Mouse (Mus musculus) thymus, postnatal 10 days (tissue): ENCODE data around the gene Spata17.
"Not testable (repeated sequence)": the region's sequence is repeated elsewhere in the genome, so short reads cannot be mapped to it uniquely, and the experiment has no call there.

ENCODE experiments used
- DNase-seq, 2 experiments: peaks; one replicate each; pipeline ENCODE4 v3.0.0; 2021; ENCODE audit warnings: low spot score in 2 of 2

Gene Spata17

DNA sequence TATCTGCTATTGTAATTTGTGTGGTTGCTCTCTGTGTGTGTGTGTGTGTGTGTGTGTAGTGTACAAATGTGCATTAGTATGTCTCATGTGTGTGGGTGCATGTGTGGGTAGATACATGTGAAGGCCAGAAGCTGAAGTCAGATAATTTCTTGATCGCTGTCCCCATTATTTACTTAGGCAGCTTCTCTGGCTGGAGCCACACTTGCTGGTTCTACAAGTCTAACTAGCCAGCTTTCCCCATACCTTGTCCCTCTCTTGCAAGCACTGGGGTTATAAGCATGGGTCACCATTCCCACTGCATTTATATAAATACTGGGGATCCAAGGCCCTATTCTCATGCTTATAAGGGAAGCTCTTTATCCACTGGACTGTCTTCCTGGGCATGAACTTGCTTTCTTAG is 39.3 kb downstream of the Spata17 start:
- no peak for DNase-seq

DNA sequence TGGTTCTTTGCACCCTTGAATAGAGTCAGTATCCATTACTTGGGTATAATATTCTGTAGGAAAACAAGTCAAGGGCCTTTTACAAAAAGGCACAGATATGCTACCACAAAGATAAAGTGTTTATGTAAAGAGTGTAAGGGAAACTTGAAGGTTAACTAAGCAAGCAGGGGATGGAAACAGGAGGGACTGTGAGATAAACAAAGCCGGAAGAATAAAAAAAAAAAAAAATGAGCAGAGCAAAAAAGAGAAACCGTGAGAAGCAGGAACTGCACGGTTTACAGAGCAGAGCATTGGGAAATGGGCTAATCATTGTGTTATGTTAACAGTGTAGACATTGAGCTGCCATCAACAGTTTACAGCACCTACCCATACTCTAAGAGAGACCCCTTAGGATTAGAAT is 44.9 kb downstream of the Spata17 start:
- DNase-seq, result no peak

DNA sequence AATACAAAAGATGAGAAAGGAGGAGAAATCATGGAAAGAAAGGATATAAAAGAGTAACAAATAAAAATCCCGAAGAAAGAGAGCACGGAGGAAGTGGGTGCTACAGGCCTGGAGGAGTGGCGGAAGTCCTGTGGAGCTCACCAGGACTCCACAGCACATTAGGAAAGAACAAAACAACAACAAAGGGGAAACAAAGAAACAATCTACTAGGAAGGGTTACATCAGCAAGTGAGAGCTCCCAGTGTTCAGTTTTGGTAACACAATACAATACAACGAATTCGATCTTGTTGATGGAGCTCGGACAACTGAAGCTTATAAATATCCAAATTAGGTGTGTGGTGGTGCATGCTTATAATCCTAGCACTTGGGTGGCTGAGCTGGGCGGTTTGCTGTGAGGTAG is 45.6 kb downstream of the Spata17 start:
- DNase-seq, result no peak

DNA sequence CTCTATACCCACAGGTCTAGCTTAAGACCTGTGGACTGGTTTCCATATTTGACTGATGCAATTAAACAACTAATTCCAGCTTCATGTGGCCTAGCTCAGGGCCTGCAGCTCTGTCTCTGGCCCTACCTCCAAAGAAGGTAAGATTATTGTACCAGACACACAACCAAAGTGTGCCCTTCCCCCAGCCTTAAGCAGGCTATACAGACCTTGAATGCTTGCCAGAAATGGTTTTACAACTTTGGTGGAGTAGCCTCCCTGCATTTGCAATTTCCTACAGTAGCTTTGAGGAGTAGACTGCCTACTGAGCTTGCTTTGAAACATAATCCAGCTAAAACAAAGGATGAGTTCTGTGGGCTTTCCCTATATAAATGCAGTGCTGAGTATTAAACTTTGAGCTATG is 51.7 kb downstream of the Spata17 start:
- no peak for DNase-seq

DNA sequence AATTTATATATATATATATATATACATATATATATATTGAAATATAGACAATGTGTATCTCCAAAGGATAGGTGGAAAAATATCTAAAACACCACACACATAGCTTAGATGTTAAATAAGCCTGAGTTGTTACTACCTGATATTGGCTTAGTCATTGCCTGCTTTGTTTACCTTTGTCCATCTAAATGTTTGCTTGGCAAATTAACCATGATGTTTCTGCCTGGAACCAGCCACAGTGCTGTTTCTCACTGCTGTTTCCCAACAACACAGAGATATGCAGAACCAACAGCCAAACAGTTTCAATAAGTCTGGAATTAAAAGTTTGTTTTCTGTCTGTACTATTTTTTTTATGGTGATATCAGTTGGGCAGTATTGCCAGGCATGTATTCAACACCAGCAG is 59.6 kb downstream of the Spata17 start:
- no peak for DNase-seq

DNA sequence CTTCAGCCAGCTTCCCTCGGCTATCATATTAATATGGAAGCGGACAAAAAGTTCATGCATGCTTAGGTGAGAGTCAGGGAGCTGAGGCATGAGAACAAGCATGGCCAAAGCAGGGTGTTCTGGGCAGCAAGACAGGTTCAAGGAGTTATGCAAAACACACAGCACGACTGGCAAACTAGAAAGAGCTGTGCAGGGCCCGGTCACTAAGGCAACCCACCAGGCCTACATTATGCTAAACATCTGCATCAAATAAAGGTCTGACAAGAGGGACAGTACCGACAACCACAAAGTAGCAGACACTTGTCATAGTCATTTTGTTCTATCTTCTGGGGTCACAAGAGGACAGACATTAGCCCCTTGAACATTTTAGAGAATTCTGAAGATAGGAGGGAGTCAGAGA is 61.6 kb downstream of the Spata17 start:
- DNase-seq, result no peak

DNA sequence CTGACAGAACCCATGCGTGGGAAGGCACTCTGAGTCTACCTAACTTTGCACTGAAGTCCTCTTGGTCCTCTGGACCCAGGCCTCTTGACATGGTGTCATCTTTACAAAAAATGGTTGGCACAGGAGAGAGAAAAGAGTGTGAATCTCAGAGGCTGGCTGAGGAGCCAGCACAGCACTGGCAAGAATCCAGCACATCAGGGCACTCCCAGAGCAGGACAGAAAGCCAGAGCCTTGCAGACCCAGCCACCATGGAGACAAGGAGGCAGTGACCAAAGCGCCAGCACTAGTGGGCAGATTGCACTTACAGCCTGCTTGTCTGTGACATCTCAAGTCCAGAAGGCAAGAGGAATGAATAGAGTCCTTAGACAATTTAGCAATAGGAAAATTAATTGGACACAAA is 62.7 kb downstream of the Spata17 start:
- no peak for DNase-seq

DNA sequence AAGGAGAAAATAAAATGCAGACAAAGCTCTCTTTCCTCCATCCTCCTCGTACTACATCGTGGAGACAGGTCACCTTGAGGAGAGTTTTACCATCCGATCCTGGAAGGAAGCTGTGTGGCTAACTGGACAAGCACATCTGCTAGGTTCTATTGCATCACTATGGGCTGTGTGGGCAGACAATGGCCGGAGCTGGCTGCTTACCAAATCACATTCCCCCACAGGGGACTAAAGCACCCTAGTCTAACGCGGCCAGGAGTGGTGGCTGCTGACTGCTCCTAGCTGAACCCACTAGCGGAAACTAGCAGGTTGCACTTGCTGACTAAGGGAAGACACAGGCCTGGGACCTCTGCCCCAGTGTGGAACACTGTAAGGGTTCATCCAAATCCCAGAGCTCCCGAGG is 72.3 kb downstream of the Spata17 start:
- DNase-seq, result no peak

DNA sequence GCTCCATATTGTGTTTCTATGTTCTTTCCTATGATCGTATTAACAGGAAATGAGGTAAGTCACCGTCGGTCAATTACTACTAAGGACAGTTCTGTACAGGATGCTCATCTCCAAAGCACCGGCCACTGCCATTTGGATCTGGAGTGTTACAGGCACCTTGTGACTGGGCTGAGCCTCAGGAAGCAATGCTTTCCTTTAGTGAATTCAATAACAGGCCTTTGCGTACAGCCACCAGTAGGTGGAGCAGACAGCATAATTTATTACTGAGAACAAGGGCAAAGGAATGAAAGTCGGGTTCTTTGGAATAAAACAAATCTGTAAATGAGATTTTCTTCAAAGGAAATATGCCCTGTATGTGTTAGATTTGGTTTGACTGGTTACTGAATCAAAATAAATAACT is 77.8 kb downstream of the Spata17 start:
- DNase-seq, result peak in 1 of 2 experiments; percentile 9

DNA sequence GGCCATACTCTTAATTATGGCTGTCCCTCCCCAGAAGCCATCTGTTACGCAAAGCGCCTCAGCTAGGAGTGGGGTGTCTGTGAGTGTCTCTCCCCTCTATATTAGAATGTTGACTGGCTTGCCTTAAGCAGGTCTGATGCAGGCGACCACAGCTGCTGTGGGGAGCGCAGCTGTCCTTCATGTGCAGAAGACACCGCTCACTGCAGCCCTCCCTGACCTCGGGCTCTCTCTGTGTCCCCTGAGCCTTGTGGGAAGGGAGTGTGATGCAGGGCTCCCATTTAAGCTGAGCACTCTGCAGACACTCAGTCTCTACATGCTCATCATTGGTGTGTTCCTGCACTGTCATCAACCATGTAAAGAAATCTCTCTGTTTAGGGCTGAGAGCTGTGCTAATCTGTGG is 79.4 kb downstream of the Spata17 start:
- DNase-seq, result no peak

DNA sequence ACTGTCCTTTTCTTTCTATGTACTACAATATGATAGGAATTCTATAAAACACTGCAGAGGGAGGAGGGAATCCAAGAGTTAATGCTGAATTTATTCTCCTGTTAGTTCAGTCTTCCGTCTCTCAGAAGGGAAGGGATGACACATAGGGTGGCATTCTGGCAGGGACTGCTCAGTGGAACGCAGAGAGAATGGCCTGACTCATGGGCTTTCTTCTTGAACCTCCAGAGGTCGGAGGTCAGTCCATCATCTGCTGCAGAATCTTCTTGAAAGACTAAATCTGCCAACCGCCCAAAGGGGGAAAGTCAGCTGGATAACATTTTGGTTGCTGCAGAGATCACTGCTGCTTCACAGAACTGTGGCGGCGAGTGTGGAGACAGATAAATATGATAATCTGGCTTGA is 81.4 kb downstream of the Spata17 start:
- DNase-seq, result no peak

DNA sequence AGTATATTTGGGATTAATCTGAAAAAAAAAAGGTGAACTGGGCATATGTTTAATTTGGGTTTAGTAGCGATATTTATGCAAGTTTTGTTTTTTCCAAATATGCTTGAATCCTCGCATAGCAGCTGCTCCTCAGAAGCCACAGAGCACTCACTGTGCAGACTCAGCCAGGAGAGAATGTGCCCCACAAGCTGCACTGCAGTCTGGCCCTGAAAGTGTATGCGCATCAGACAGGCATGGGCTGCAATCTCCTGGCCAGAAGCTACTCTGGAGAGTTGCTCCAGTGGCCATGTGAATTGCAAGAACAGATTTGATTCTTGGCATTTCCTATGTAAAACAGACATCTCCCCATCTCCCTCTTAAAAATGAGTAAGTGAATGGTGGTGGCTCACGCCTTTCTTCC is 82.9 kb downstream of the Spata17 start:
- DNase-seq, result no peak

DNA sequence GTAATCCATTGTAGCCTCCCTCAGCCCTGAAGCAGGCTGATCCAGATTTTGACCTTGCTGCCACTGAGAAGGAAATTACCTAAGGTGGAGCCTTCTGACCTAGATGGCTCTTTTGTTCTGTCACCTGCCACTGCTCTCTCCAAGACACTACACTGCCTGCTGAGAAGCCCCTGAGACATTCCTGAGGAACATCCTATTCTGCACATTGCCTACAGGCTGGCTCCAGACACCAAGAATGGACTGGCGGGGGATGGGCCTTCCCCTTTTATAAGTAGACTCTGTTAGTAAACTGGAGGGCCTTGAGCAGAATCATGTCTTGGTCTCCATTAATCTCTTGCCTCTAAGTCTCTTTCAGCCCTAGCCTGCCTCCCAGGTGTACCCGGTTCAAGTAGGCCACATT is 87.7 kb downstream of the Spata17 start:
- not testable (repeated sequence) for DNase-seq

DNA sequence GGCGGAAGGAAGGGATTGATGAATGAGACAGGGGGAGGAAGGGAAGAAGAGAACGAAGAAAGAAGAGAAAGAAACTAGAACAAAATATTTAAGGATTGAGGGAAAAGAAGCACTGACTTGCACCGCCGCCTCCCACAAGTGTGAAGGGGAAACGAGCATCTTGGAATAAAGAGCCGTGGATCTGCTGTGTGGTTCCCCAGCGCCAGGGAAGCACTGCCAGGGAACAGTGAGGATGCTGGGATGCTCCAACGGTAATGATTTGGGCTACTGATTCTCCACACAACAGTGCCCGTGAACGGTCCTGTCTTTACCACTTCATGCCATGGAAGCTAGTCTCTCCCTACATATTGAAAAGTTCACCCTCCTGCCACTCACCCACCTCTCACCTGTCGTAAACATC is 89.5 kb downstream of the Spata17 start:
- no peak for DNase-seq

DNA sequence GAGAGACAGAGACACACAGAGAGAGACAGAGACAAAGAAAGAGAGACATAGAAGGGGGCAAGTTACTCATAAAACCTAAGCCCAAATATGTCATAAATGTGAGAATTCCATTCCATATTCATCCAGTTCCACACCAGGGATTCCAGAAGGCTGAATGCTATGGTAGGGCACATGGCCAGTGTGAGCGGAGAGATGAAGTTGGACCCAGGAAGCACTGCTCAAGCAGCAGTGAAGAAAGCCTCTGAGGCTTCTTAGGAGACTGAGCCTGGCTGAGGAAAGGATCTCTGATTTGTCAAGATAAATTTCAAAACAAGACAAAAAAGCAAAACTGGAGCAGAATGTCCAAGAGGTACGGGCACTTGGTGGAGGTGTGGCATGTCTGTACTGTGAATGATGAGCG is 90.3 kb downstream of the Spata17 start:
- no peak for DNase-seq

DNA sequence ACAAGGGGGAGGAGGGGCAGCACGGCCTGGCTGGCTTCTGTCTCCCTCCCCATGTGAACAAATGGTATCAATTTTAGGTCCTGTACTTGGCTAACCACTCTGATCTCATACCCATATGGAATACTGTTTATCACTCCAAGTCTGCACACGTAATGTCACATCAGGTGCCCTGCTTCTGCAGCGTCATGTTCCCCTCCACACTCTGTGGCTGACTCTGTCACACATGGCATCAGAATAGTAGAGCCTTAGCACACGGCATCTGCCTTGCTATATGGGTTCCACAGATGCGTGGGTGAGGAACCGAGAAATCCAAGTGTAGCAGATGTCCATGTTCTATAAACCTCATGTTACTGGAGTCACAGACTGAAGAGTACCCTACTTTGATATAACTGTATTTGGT is 96.0 kb downstream of the Spata17 start:
- DNase-seq, result no peak

DNA sequence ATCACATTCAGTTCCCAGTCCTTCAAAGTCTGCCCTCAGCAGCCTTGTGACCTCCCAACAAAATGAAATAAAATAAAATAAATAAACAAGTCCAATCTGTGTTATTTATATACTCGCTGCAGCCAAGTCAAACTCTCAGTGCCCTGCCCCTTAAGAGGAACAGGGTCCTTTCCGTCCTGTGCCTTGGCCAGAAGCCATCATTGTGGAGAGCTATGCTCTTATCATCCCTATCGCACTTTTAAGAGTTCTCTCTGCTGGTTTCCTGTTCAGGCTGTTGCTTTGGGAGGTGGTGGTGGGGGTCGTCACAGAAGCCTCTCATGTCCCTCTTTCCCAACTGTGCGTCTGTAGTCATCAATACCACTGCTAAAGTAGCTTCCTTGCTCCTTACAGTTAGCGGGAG is 97.2 kb downstream of the Spata17 start:
- no peak for DNase-seq

DNA sequence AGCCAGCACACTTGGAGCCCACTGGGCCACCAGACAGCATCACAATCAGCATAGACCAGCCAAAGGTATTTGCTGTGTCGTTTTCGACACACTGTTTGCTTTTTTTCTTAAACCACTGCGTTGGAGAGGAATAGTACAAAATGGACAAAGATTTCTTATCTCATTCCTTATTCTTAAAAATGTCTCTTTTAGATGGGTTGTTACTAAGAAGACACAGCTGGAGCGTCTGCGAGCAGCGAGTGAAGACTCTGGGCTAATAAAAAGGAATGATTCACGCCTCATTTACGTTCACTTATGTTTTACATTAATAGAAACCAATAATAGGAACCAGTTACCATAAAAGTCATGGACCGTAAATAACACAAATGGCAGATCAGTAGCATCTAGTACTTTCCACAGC is 101.5 kb downstream of the Spata17 start:
- no peak for DNase-seq

DNA sequence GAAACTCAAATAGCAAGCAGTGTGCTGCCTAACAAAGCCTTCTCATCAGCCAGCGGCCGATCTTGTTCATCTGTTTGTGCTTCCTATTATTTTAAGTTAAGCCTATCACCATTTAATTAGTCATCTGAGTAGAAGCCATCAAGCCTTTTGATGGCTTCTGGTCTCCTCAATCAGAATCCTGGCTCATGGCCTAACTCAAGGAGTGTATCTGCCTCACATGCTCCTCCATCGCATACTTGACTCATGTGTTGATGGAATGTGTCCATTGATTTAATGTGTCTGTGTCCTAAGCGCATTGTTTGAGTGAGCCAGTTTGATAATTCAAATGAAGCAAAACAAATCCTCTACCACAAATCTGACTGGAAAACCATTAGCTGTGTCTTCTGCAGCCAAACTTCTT is 113.1 kb downstream of the Spata17 start:
- DNase-seq, result no peak

DNA sequence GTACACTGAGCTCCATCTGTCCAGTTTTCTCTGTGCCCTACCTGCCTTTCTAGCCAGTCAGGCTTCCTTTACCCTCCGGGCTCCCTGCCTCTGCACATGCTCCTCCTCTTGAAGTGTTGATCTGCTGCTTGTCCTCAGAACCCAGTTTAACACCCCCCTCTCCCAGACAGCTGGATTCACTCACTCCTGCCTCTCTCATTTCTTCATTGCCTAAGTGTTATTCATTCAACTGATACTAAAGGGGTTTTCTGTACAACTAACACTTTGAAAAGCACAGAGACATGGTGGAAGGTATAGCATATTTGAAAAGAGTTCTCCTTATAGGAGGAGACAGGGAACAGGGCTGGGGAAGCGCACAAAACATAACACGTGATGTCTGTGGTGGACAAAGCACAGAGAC is 114.1 kb downstream of the Spata17 start:
- no peak for DNase-seq

DNA sequence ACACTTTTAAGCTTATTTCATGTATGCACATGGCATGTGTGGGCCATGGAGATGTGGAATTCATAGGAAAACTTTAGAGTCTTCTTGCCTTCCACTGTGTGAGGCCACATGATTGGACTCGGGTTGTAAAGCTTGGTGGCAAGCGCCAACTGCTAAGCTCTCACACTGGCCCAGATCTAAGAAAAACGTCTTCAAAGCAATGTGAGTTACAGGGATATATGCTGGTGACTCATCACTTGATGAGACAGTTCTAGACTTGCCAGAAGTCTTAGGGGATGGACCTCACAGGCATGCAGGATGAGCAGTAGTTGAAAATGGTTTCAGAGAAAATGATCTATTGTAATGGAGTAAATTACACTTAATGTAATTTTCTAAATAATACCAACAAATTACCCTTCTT is 114.6 kb downstream of the Spata17 start:
- DNase-seq, result no peak

DNA sequence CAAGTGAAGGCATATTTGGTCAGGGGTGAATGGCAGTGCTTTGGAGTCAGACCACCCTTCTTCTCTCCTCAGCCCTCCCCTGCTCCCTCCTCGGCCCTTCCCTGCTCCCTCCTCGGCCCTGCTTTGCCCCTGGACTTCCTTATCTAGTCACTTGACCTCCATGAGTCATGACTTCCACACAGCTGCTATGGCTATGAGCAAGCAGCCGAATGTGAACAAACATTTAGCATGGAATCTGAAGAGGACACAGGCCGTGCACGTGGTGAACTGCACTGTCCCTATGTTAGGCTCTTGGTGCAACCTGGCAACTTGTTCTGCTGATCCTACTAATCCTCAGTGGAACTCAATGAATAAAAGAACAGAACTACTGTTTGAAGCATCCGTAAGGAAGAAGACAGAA is 117.0 kb downstream of the Spata17 start:
- no peak for DNase-seq

DNA sequence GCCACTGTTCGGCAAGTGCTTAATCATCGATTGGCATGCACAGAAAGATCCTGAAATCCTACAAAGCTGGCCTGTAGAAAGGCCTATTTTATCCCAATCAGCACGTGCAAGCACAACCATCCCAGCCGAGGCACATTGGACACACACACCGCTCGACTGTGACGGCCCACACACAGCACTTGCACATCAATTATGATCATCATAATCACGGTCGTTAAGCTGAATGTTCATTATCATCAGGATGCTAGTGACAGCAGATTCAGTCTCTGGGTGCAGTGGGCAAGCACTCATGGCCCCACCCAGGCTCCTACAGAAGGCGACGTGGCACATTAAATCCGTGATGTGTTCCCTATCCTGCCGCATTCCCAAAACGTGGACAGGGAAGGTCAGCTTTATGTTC is 122.7 kb downstream of the Spata17 start:
- DNase-seq, result no peak

DNA sequence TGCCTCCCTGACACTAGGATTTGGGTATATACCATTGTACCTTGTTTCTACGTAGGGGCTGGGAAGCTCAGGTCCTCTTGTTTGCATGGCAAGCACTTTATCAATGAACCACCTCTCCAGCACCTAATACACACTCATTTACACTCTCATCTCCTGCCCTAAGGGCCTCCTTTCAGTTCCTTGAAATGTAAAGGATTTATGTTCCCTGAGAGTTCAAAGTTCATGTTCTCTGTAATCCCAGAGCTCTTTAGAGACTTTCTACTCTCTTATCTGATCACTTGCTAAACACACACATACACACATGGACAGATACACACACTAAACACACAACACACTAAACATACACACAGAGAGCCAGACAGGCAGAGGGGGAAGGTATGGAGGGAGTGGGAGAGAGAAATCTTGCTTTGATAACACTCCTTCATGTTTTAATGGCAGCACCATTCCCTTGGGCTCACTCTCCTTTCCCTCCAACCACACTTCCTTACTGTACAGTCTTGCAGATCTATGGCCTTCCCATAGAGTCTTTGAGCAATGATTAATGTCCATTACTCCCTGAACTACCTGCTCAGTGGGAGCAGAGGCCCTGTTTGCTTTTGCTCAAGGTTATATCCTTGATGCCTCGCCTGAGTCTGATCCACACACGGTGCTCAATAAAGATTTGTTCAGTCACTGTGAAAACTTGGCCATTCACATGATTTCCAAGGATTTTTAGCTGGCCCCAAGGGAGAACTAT is 126.4 kb downstream of the Spata17 start:
- no peak for DNase-seq
